Mouse (Mus musculus) brain, embryonic 14.5 days (tissue): ENCODE data around the gene Cd200r3.

Experiments
- CTCF ChIP-seq: fragments of 200-500 bp; IDR thresholded peaks from 2 replicates; pipeline ENCODE4 v1.5.1; 2012; ENCODE audit warnings: inconsistent platforms, mild to moderate bottlenecking, moderate library complexity, borderline replicate concordance; ENCODE audit not compliant: insufficient read depth, insufficient read length; ENCODE audit errors: extremely low read depth
- POLR2A ChIP-seq: fragments of 200-500 bp; IDR thresholded peaks from 2 replicates; pipeline ENCODE4 v1.6.1; 2012; ENCODE audit warnings: mild to moderate bottlenecking, inconsistent platforms, borderline replicate concordance; ENCODE audit not compliant: poor library complexity, insufficient read depth, insufficient read length, severe bottlenecking; ENCODE audit errors: extremely low read depth

DNA sequence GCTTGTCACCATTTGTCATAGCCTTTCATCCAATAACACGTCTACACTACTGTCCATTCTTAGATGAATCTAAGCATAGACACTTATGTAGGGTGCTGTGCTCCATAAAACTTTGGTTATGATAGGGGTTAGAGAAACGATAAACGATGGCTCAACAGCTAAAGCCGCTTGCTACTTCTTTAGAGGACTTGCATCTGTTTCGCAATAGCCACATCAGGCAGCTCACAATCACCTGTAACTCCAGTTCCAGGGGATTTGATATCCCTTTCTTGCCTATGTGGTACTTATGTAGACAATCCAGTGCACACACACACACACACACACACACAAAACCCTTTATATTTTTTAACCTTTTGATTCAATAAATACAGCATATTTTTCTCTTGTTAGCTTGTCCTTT, 85.6 kb downstream of the Cd200r3 start:
- TF ChIP-seq POLR2A, result no peak
- no peak for TF ChIP-seq CTCF
